Mouse (Mus musculus) heart, postnatal 0 days (tissue): ENCODE measurements around the gene Cmtm4. TPM values are rescaled to one million over a fixed set of nuclear protein-coding genes. Genes with fewer than 3 reads are reported as not detected.

ENCODE experiments used
- ATAC-seq: fragments of 200-750 bp; cut with Nextera tagmentation; 2 replicates; pipeline ENCODE4 v1.8.0; 2017; ENCODE audit warnings: low read depth, moderate number of reproducible peaks, moderate library complexity; ENCODE audit not compliant: insufficient read depth
- DNase-seq: peaks from one replicate; pipeline ENCODE4 v3.0.0-alpha.2; 2016; ENCODE audit warnings: low spot score
- H3K27ac ChIP-seq: fragments of 300-500 bp; sonication (generic); 2 replicates; pipeline ENCODE4 v1.5.1; 2014; ENCODE audit warnings: low read depth, mild to moderate bottlenecking
- H3K27me3 ChIP-seq: fragments of 300-500 bp; sonication (generic); 2 replicates; pipeline ENCODE4 v1.6.1; 2014; ENCODE audit warnings: low read length, mixed read lengths; ENCODE audit not compliant: control insufficient read depth, insufficient read depth
- H3K36me3 ChIP-seq: fragments of 300-500 bp; sonication (generic); replicated peaks from 2 replicates; pipeline ENCODE4 v1.6.1; 2014; ENCODE audit warnings: low read length, mixed read lengths; ENCODE audit not compliant: control insufficient read depth, insufficient read depth
- H3K4me1 ChIP-seq: fragments of 300-500 bp; sonication (generic); 2 replicates; pipeline ENCODE4 v1.6.1; 2014; ENCODE audit warnings: antibody characterized with exemption; ENCODE audit not compliant: control insufficient read depth, insufficient read depth
- H3K4me2 ChIP-seq: fragments of 300-500 bp; sonication (generic); 2 replicates; pipeline ENCODE4 v1.6.1; 2014; ENCODE audit warnings: low read depth, mild to moderate bottlenecking, low read length, moderate library complexity
- H3K4me3 ChIP-seq: fragments of 300-500 bp; sonication (generic); 2 replicates; pipeline ENCODE4 v1.5.1; 2014; ENCODE audit warnings: low read depth, low read length
- H3K9ac ChIP-seq: fragments of 300-500 bp; sonication (generic); replicated peaks from 2 replicates; pipeline ENCODE4 v1.6.1; 2014; ENCODE audit warnings: low read depth, low read length, mixed read lengths
- H3K9me3 ChIP-seq: fragments of 300-500 bp; sonication (generic); replicated peaks from 2 replicates; pipeline ENCODE4 v1.6.1; 2016; ENCODE audit warnings: low read length; ENCODE audit not compliant: control insufficient read depth
- CTCF ChIP-seq: IDR thresholded peaks from 2 replicates; pipeline ENCODE4 v1.5.1; 2016; ENCODE audit warnings: antibody characterized with exemption, control low read depth, low read depth
- EP300 ChIP-seq: IDR thresholded peaks from 2 replicates; pipeline ENCODE4 v1.6.1; 2016; ENCODE audit warnings: antibody characterized with exemption, low read depth
- WGBS: fragments of 180-500 bp; shearing (Covaris S2); extraction: QIAGEN DNeasy Blood & Tissue Kit; methylation state at CpG from one replicate; pipeline ENCODE4 v1.1.7; 2014; 5-methylcytosine and 5-hydroxymethylcytosine counted together
- polyA plus RNA-seq: library from polyadenylated mRNA; unstranded; fragments of >200 nt; fragmentation: Nextera tagmentation; extraction: Ambion mirVana; gene quantifications from 2 replicates; pipeline ENCODE4 v1.2.1, GENCODE M21; 2015
- total RNA-seq: library from RNA; depleted of rRNA; stranded (reverse); fragments of >200 nt; gene quantifications from 2 replicates; pipeline ENCODE4 v1.2.3, GENCODE M21; 2014; ENCODE audit warnings: low replicate concordance

Gene Cmtm4
- total and polyA plus RNA-seq, 2 experiments from 2014 or later: 1.2 to 10.2 TPM

- ATAC-seq (no peak), DNase-seq (no peak)
- 58% methylated on average over 10 of the region's 10 CpGs for WGBS
- Histone ChIP-seq H3K4me2 (no peak overlapping the region), H3K4me3 (no peak overlapping the region), H3K9ac (no peak overlapping the region), H3K9me3 (no peaks in the 10 kb centered on the region), H3K36me3 (no peaks in the 10 kb centered on the region), H3K4me1 (peaks cover 31% of the 10 kb centered on the region), H3K27ac (no peak overlapping the region), H3K27me3 (no peaks in the 10 kb centered on the region)
- no peak for TF ChIP-seq CTCF
- TF ChIP-seq EP300: no peak
Observed at GRCm38 (mm10) chr8:104379301-104379836, 16.2 kb downstream of the Cmtm4 start.

DNA sequence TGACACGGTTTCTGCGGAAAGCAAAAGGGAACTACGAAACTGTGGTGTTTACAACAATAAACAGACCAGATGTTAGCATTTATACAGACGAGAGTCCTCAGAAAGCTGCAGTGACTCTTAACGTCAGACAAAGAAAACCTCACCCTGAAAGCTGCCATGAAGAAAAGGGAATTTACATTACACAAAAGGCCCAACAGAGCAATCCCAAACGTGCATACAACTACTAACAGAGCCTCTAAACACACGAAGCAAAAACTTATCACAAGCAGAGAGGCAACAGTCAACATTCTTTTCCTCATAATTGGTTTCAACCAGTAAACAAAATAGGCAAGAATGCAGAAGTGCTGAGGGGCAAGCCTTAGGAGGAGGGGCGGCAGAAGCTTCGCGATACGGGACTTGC, 18.9 kb downstream of the Cmtm4 start:
- H3K27ac ChIP-seq: 0 out of 2 replicates have a peak overlapping the region, but pooled peaks have one; percentile 25
- no peak for TF ChIP-seq EP300
- no peak for TF ChIP-seq CTCF
- 75% methylated on average over 11 of the region's 11 CpGs for WGBS

GRCm38 (mm10) chr8:104375959-104376358, 19.6 kb downstream of the Cmtm4 start:
- Histone ChIP-seq H3K9me3 (no peaks in the 10 kb centered on the region), H3K27ac (peak overlapping the region; percentile 91), H3K9ac (no peak overlapping the region), H3K36me3 (0 out of 2 replicates have a peak, but pooled peaks cover 3% of the 10 kb centered on the region), H3K4me3 (no peak overlapping the region), H3K4me2 (no peak overlapping the region), H3K27me3 (no peaks in the 10 kb centered on the region), H3K4me1 (peaks cover 20% of the 10 kb centered on the region)
- WGBS: 62% methylated on average over 5 of the region's 5 CpGs
- no peak for ATAC-seq
- no peak for DNase-seq
- TF ChIP-seq EP300 (no peak), CTCF (no peak)

More for the DNA sequence above, 18.9 kb downstream of the Cmtm4 start:
- no peak for ATAC-seq
- H3K9me3 ChIP-seq: no peaks in the 10 kb centered on the region
- H3K4me1 ChIP-seq: peaks cover 20% of the 10 kb centered on the region
- H3K36me3 ChIP-seq: no peaks in the 10 kb centered on the region
- DNase-seq: no peak
- no peak overlapping the region for H3K4me3 ChIP-seq
- no peak overlapping the region for H3K4me2 ChIP-seq
- H3K27me3 ChIP-seq: no peaks in the 10 kb centered on the region
- H3K9ac ChIP-seq: no peak overlapping the region

DNA sequence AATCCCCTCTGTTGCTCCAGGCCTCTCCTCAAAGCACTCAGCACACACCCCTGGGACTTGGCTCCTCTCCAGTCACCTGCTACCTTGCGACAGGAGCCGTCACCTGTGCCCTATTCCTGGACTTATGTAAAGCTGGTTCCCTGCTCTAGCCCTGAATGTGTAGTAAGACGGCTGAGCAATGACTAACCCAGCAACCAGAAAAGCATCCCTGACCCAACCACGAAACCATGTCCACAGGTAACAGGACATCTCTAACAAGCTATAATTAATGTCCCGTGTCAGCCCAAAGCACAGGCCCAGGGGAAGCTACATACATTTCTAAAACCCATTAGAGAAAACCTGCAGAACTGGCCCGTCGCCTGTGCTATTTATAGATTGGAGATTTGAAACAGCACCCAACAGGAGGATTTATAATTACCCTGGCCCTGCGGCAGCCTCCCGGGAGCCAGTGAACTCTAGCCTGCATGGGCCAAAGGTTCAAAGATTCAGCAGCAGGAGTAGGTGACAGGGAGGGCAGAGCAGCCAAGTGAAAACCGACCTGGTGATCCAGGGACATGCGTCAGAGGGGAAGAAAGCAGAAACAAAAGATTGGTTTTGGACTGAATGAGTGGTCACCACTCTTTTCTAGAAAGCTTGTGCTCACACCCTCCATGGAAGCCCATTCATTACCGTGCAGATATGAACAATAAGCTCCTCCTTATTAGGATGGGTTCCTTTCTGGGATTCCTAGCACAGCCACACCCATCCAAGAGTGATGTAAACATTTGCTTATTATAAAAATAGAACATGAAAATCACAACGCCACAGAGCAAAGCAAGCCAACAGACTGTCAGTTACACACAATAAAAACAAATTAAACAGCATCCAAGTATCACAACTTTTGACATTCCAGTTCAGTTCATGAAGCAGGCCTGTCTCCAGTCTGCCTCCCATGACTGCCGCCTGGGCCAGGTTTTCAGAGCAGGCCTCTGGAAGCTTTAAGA, 20.5 kb downstream of the Cmtm4 start:
- peak; percentile 78 for ATAC-seq
- H3K4me3 ChIP-seq: no peak overlapping the region
- H3K9me3 ChIP-seq: no peaks in the 10 kb centered on the region
- no peaks in the 10 kb centered on the region for H3K27me3 ChIP-seq
- H3K36me3 ChIP-seq: 0 out of 2 replicates have a peak, but pooled peaks cover 3% of the 10 kb centered on the region
- H3K9ac ChIP-seq: no peak overlapping the region
- peak overlapping the region; percentile 91 for H3K27ac ChIP-seq
- DNase-seq: peak; percentile 76
- H3K4me1 ChIP-seq: peaks cover 20% of the 10 kb centered on the region
- WGBS: 27% methylated on average over 14 of the region's 14 CpGs
- peak overlapping the region; percentile 7; the same call in 1 of the 2 replicates for H3K4me2 ChIP-seq
- TF ChIP-seq CTCF (no peak), EP300 (no peak)

GRCm38 (mm10) chr8:104374269-104374668, 21.3 kb downstream of the Cmtm4 start:
- Histone ChIP-seq H3K27ac (peak overlapping the region; percentile 41), H3K4me3 (no peak overlapping the region), H3K36me3 (0 out of 2 replicates have a peak, but pooled peaks cover 3% of the 10 kb centered on the region), H3K4me1 (peaks cover 27% of the 10 kb centered on the region), H3K9me3 (no peaks in the 10 kb centered on the region), H3K9ac (no peak overlapping the region), H3K27me3 (no peaks in the 10 kb centered on the region), H3K4me2 (no peak overlapping the region)
- 66% methylated on average over 11 of the region's 11 CpGs for WGBS
- ATAC-seq (no peak), DNase-seq (no peak)
- no peak for TF ChIP-seq EP300
